Mouse (Mus musculus): ENCODE measurements around the gene Stard10.

DNA sequence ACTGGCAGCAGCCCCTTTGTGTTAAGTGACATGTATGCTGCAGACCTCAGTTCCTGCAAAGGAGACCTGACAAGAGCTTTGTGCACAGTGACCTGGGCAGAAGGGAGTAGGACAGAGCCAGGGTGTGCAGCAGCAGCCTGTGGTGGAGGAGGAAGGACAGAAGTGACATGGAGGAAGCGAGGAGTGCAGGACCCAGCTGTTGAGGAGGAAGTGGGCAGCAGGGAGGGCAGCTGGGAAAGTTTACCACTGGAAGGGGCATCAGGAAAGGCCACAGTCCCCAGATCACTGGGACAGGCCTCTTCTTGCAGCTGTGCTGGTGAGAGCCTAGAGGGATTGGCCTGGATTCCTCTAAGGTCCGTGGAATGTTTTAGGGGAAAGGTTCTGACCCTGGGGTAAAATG lies 62.8 kb downstream of the Stard10 start:
- TF ChIP-seq GATA1 (IDR thresholded peaks at IDR 0.05; ENCODE audit: borderline replicate concordance, low read length) (no peak), FLI1 (IDR thresholded peaks at IDR 0.05; ENCODE audit: low read length) (0 out of 2 replicates have a peak, but pooled peaks have one; percentile 26)

Data from megakaryocyte, embryonic 14.5 days (primary cell).